Mouse (Mus musculus) CD8-positive naive resting alpha-beta T cell, adult 2 months (primary cell): ENCODE results near the gene Ccdc91.

ENCODE experiments used
- DNase-seq, 2 experiments: peaks; one replicate each; pipeline ENCODE4 v3.0.0; 2022; ENCODE audit warnings: low read depth in 2 of 2, low spot score in 2 of 2

Ccdc91 gene

DNA sequence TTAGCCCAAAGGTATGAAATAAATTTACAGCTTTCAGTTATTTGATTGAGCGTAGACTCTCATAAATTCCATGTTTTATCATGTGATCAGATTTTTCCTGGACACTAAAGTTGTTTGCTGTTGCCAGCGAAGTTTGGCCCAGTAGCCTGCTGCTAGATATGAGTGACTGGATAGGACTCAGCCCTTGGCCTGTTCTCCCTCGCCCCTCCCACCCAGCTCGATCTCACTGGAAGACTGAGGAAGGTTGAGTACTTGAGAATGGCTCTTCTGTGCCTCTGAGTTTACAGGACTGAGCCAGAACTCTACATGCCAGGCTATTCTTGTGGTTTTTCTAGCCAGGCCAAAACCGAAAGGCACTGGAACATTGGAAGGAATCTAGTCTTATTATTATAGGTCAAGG is 93.6 kb downstream of the Ccdc91 start:
- DNase-seq: no peak

DNA sequence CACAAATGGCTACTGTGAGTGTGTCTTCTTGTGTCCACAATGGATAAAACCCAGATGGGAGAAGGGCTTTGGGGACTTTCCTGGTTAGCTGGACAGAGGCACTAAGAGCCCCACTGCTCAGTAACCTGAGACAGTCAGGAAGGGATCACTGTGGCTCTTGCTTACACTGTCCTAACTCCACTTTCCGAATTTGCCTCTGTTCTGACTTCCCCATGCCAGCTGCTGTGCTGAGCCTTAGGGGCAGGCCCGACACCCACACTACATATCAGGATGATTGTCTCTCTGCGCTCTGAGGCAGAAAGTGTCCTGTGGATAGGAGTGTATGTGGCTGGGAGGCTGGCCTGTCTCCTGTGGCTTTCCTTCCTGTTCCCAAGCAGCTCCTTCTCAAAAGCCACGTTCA is 97.5 kb downstream of the Ccdc91 start:
- no peak for DNase-seq

DNA sequence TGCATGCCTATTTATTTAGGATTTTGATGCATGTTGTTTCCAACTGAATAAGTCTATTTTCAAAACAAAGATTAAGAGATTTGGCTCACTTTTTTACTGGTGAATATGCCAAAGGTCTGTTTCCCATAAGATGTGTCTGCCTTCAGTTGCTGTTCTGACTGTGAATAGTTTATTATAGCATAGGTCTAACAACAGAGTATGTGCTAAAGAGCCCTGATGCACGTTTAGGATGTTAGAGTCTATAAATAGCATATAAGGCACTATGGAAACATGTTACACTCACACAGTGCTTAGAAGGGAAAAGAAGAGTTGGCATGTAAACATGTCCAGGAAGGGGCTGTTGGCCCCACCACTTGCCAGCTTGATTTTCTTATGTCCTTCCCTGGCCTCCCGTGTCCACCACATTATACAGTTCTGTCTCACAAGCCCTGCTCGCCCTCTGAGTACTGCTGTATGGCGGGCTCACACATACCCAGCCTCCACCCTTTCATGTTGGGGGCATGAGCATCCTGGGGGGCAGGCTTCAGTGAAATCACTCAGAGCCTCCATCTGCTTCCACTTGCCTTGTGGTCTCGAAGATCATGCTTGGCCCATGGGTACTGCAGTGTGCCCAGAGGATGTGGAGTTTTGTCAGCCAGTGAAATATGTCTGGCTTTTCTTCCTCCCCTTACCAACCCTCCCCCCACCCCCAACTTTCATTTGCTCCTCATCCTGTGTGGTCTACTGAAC is 99.0 kb downstream of the Ccdc91 start:
- DNase-seq: no peak

DNA sequence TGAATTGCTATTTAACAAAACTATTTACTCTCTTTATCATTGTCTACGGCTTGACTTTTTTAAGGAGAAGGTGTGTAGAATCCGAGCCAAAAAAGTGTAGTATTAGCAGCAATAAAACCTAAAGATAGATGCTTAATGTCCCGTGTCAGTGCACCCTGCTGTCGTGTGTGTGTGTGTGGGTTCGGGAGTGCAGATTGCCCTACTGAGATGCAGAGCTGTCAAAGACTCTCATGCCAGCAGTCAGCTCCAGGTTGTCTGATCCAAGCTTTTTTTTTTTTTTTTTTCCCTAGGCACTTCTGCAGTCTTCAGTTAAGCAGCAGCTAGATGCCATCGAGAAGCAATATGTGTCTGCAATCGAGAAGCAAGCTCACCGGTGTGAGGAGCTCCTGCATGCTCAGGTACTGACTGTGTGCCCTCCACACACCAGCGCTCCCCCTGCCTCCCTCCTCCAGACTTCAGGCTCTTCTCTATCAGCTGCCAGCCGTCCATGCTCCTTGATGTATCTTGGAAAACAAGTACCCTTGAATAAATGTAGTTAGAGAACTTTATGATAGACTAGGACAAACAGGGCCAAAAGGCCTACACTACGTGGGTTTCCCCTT is 99.7 kb downstream of the Ccdc91 start:
- DNase-seq: no peak

DNA sequence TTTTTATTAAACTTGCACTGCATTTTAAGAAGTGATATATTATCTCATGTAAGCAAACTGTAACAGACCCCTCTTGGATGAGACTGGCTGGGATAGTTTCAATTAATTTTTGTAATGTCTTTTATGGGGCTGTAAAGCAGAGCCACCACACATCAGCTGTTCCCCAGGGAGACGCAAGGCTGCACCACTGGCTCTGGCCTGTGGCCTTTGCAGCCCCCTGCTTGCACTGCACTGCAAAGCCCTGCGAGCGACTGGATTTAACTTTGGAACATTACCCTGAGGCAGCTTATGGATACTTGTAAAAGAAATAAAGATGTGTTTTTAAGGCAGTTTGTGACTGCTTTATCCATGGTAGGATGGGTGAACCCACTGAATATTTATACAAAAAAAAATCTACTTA is 112.0 kb downstream of the Ccdc91 start:
- no peak for DNase-seq

DNA sequence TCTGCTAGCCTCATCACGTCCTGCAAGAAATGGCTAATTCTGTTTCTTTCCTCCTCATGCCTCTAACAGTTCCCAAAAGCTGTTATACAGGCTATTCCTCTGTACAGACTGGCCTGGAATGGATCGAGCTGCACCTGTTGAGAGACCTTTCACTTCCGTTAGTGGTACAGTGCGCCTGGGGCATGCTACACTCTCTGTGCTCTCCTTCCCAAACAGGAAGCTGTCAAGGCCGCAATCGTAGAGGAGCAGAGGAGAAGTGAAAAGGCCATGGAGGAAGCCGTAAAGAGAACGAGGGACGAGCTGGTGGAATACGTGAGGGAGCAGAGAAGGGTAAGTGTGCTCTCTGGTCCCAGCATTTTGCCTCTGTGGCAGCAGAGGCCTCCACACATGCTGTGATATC is 131.0 kb downstream of the Ccdc91 start:
- no peak for DNase-seq

DNA sequence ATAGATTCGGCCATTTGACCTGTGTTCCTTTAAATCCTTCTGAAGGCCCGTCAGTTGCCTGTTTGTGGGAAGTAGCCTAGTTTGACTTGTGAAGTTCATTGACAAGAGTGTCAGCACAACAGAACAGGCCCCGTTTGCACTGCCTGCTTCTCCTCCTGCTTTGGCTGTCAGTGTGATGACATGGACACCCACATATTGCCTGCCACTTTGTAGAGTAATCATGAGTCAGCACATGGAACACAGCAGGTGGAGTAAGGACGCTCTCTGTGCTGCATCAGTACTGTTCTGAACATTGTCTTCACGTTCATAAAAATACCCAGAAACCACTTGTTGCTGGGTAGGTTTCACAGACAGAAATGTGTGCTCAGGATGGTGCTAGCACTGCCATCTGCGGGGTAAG is 132.0 kb downstream of the Ccdc91 start:
- DNase-seq: no peak

DNA sequence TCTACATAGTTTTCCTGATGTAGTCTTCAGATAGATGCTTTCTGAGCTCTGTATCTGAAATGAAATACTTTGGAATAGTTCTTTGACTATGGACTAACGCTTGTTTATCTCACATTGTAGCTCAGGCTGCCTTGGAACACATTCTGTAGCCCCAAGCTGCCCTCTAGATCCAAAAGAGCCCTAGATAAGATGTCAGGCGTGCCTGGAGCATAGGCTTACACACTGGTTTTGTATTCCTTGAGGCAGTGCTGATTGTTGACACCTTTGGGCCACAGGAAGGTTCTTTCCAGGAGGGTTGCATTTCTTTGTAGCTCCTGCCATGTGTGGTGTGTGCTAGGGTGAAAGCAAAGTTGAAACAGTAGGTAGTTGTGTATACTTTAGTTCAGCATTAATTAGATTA is 139.7 kb downstream of the Ccdc91 start:
- DNase-seq: no peak

DNA sequence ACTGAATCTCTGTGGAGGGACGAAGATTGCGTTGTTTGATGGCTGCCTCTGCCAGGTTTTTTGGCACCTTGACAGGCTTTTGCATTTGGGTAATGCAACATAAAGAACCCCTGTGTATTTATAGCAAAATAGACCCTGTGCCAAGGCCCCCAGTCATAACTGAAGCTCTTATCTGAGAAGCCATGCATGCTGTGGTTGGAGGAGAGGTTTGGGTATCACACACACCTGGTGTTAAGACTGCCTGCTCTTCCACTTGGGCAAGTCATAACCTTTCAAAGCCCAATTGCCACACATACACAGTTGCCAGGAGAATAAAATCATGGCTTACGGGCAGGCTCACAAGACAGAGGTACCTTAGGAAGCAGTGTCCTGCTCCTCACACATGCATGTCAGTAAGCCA is 147.5 kb downstream of the Ccdc91 start:
- DNase-seq: no peak

DNA sequence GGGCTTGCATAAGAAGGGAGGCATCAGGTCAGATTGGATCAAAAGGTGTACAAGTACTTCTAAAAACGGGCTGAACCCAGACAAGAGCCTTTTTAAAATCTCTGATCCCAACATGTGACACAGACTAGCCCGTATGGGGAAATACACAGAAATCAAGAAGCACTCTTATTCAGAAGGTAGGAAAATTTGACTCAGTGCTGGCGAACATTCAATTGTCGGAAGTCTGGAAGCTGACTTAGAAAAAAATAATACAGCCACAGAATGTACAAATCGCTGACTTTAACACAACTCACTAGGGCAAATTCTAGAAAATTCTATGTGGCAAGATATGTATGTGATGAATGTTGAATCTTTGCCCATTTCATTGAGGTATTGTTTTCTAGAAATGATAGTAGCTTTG is 160.8 kb downstream of the Ccdc91 start:
- no peak for DNase-seq

DNA sequence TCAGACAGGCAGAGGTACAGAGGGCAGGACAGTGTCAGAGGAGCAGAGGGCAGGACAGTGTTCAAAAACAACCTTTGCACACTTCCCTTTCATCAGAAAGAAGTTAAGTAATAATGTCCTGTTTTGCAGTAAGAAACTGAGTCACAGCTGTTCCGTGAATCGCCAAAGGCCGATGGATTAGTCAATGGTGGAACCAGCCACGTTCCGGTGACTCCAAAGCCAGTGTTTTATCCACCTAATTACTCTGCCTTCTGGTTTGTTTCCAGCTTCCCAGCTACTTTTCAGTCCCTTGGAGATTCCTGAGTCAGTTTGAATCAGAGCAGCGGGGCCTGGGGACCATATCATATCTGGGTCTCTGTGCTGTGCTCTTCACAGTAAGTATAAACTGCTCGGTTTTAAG is 168.2 kb downstream of the Ccdc91 start:
- no peak for DNase-seq

DNA sequence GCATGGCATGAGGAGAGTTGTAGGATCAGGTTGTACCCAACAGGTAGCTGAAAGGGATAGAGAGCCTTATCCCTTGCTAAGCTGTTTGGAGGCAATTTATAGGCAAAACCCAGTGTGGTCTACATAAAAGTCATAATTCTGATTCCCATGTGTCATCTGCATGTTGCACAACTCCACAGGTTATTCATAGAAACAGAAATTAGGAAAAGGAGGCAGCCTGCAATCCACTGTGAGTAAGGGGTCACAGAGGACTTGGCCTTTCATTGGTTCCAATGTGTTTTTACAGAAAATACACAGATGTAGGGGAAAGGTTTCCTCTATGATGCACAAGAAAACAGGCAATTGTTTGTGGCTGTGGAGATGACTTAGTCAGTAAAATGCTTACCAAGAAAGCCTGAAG is 168.8 kb downstream of the Ccdc91 start:
- no peak for DNase-seq

DNA sequence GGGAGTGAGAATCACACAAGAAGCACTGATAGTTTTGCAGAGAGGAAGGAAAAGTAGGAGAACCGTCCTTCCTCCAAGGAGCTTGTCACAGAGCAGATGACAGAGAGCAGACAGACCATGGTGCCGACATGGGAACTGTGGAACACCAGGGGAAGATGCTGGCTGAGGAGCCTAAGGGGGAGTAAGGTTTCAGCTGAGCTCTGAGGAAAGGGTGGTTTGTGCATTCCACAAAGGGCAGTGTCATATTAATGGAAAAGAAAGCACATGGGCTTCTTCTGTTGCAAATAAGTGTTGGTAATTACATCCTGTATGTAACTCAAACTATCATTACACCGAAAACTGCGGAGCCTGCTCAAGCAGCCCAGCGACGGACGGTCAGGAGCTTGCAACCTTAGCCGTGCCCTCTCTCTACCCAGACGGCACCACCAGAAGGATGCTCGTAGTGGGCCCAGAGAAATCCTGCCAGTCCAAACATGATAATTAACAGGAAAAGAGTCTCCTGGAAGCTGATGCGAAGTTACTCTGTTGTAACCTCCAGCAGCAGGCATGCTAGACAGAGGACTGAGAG is 170.9 kb downstream of the Ccdc91 start:
- DNase-seq: no peak

DNA sequence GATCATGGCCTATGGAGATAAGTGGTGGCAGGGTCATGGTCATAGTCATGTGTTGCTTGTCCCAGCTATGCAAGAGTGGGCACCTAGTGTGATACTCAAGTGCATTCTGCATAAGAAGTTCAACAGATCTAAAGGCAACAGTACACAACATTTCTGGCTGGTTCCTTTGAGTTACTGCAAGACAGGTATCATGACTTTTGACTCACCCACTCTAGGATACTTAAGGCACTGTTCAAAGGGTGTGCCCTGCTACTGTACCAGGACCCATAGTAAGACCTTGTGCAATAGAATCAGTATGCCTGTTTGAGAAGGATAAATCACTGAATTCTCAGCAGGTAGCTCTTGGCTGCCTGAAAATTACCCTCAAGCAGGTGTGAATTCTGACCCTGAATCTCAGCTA is 182.4 kb downstream of the Ccdc91 start:
- no peak for DNase-seq

DNA sequence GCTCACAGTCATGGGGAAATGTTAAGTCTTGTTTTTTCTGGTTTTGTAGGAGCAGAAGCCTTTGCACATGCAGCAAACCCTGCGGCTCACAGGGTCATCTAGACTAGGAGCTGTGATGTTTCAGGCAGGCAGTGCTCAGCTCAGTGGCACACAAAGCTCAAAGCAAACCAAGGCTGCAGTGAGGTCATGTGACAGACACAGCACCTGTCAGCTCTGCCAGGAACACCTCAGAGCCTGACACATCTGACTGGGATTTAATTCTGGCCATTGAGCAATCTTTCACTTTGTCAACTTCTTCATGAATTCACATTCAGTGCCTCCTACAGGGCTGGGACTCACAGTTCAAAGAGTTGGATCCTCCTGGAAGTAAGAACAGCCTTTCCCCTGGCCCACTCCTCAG is 185.1 kb downstream of the Ccdc91 start:
- no peak for DNase-seq

DNA sequence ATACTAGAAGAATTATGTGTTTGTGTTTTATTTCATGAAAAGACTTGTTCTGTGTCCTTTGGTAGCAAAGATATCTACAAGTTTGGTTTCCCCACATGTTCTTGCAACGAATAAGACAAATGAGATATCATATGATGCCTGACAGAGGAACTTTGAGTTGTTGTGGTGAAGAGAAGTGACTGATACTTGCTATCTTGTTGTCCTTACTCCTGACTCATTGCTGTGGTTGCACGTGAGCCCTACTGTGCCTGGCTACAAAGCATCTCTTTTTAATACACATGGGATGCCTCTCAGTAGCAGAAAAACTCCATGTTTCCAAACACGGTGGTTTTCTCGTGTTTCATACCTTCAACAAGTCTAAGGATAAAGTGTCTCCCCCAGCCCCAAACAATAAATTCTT is 186.2 kb downstream of the Ccdc91 start:
- no peak for DNase-seq

DNA sequence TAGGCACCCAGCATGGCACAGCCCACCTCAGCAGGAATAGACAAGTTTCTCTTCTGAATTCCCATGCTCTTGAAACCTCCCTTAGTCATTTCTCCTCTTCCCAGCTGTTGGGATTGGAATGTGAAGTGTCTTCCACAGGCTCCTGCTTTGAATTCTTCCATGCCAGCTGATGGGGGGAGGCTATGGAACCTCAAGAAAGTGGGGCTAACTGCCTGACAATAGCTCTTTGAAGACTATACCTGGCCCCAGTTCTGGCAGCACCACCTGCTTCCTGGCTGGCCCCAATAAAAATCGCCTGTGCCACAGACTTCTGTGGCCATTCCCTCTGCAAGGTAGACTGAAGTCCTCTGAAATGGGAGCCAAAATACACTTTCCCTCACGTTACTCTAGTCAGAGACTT is 187.0 kb downstream of the Ccdc91 start:
- DNase-seq: no peak

DNA sequence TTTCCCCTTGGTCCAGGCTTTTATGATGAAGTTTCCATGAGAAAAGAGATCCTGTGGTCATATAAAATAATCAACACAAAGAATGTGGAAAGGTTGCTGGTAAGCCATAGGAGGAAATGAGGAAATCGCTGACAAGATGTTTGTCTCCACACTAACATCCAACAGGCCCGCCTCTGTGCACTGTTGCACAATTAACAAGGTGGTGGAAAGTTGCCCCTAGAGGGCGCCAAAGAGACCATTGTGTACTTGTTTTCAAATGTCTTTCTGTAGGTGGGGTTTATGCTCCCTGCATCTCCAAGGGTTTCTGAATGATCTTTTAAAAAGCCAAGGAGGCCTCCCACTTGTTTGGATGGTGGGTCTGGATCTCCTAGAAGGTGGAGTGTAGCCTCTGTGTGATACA is 188.7 kb downstream of the Ccdc91 start:
- no peak for DNase-seq

DNA sequence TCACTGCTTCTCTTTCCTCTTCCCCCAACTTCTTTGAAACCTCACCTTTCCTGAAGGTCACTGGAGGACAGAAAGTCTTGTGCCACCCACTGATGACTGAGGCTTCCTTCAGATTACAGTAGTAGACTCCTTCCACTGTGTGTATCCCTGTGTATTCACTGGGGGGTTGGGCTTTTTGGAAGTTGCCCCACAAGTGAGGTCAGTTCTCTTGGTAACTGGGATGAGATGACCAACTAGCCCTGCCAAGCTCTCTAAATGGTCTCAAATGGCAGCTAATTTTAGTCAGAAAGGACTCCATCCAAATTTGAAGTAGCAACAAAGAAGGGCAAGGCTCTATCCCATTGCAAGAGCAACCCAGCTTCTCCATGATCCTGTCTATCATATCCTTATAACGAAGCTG is 195.7 kb downstream of the Ccdc91 start:
- DNase-seq: no peak

DNA sequence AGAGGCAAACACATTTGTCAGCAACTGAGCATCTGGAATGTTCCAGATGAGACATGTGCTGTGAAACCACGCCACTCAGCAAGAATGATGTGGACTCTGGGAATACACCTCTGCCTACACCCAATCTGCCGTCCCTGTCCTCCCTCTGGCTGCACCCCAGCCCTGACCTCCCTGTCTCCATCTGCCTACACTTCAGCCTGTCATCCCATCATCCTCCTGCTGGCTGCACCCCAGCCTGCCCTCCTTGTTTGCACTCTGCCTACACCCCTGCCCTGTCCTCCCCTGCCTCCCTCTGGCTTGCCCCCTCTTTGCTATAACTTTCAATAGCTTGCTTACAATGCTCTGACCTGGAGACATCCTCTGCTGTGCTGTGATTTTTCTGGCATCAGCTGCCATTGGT is 196.9 kb downstream of the Ccdc91 start:
- no peak for DNase-seq

DNA sequence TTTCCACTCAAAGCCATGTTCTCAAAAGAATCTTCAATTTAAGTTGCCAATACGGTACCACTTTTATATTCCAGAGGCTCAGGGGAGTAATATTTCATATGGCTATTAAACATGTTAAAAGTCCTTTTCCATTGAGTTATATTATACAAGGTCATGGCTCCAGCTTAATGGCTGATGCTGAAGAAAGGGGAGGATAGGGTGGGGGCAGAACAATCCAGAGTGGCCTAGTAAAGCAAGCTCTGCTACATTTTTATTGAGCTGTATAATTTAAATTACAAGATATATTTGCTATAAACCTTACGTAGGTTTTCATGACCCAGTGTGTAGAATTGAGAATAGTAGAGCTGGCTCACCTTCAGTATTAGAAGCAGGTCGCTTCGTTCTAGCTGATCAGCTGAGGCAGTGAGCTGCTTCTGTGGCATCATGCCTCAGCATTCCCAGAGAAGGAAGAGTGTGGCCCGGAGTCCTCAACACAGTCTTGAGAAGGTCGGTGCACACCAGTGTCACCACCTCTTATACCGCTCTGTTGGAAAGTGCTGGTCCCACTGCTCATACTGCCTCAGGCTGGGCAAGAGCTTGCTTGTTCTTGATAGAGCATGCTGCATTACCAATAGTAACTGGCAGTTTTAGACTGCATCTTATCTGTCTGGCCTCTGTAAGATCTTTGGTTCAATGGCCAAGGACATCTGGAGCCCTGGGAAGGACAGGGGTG is 199.6 kb downstream of the Ccdc91 start:
- no peak for DNase-seq

DNA sequence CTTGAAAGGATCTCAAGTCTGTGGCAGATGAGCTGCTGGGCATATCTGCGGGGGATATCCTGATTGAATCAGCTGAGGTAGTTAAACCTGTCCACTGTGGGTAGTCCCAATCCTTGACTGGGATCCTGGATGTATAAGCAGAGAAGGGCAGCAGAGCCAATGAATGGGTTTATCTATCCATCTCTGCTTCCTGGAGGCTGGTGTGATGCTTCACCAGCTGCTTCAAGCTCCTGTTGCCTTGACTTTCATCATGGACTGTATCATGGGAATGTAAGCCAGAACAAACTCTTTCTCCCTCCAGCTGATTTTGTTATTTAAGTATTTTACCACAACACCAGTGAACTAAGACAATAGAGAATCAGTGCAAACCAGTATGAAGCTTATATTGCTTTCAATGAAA is 200.6 kb downstream of the Ccdc91 start:
- no peak for DNase-seq
